Comparison of ENCODE assay signal across 19 mouse cellular contexts in genomic region chr11:50042345-50042997, GRCm38 (mm10). TPM values are rescaled to one million over a fixed set of nuclear protein-coding genes. Genes with fewer than 3 reads are reported as not detected.
DNase-seq lines count a peak whose midpoint lies in the region; ATAC-seq and TF ChIP-seq lines count a peak whose summit lies in the region.
"Had no signal": no experiment of that assay in that cellular context is flagged by ENCODE, and none has a peak within 500 bp of the region (broad histone marks: within the 10 kb centered on the region; RNA-seq: fewer than 3 reads in every experiment).

No protein-coding gene starts in this region.

- peaks cover 58% of the 10 kb centered on the region for H3K4me1 ChIP-seq in megakaryocyte, embryonic 14.5 days
- peaks cover 39% of the 10 kb centered on the region for H3K4me1 ChIP-seq in bone marrow macrophage, adult 2 months (ENCODE audit: control insufficient read depth, insufficient read depth, low read length)
- H3K4me1 ChIP-seq in liver, embryonic 16.5 days (ENCODE audit: control insufficient read depth, low read depth, low read length): peaks cover 16% of the 10 kb centered on the region
- H3K4me1 ChIP-seq: forebrain, embryonic 10.5 days; intestine, embryonic 15.5 days had no signal

- H3K36me3 ChIP-seq in megakaryocyte, embryonic 14.5 days (replicated peaks; ENCODE audit: low read length): no peaks in the 10 kb centered on the region
- H3K36me3 ChIP-seq in liver, embryonic 16.5 days (ENCODE audit: control insufficient read depth, insufficient read depth): no peaks in the 10 kb centered on the region
- H3K36me3 ChIP-seq: embryonic facial prominence, embryonic 15.5 days; intestine, embryonic 15.5 days; limb, embryonic 13.5 days; lung, embryonic 15.5 days had no signal

- no peaks in the 10 kb centered on the region for H3K27me3 ChIP-seq in megakaryocyte, embryonic 14.5 days (replicated peaks)
- H3K27me3 ChIP-seq in liver, embryonic 16.5 days (ENCODE audit: control insufficient read depth, insufficient read depth, low read depth, low read length): no peaks in the 10 kb centered on the region
- H3K27me3 ChIP-seq: embryonic facial prominence, embryonic 15.5 days; intestine, embryonic 15.5 days; limb, embryonic 13.5 days; lung, embryonic 15.5 days had no signal

- no peak for TF ChIP-seq CTCF in bone marrow macrophage, adult 2 months (IDR thresholded peaks at IDR 0.05; ENCODE audit: low read depth, low read length)

- H3K4me2 ChIP-seq in liver, embryonic 16.5 days (ENCODE audit: low read depth, low read length): no peak overlapping the region
- H3K4me2 ChIP-seq: embryonic facial prominence, embryonic 15.5 days; hindbrain, embryonic 14.5 days; intestine, embryonic 15.5 days; limb, embryonic 13.5 days; lung, embryonic 15.5 days had no signal

- no peaks in the 10 kb centered on the region for H3K9me3 ChIP-seq in megakaryocyte, embryonic 14.5 days
- H3K9me3 ChIP-seq in liver, embryonic 16.5 days (replicated peaks; ENCODE audit: control insufficient read depth, low read length): no peaks in the 10 kb centered on the region
- H3K9me3 ChIP-seq: embryonic facial prominence, embryonic 15.5 days; intestine, embryonic 15.5 days; limb, embryonic 13.5 days; lung, embryonic 15.5 days had no signal

- peak overlapping the region; percentile 60 for H3K27ac ChIP-seq in bone marrow macrophage, adult 2 months (ENCODE audit: insufficient read depth, low read depth, low read length)
- no peak overlapping the region for H3K27ac ChIP-seq in liver, embryonic 16.5 days (ENCODE audit: low read length)
- H3K27ac ChIP-seq: embryonic facial prominence, embryonic 15.5 days; forebrain, embryonic 10.5 days; hindbrain, embryonic 14.5 days; intestine, embryonic 15.5 days; limb, embryonic 13.5 days; lung, embryonic 15.5 days had no signal

- no peak for ATAC-seq in megakaryocyte, adult 5-6 weeks (ENCODE audit: poor library complexity, severe bottlenecking)
- 0 out of 2 replicates have a peak, but pooled peaks have one; percentile 30 for ATAC-seq in liver, embryonic 16.5 days (ENCODE audit: low read depth)
- ATAC-seq: intestine, embryonic 15.5 days had no signal

- H3K9ac ChIP-seq in liver, embryonic 16.5 days (ENCODE audit: low read depth, low read length): no peak overlapping the region
- H3K9ac ChIP-seq: embryonic facial prominence, embryonic 15.5 days; hindbrain, embryonic 14.5 days; intestine, embryonic 15.5 days; limb, embryonic 13.5 days; lung, embryonic 15.5 days had no signal

- WGBS in liver, embryonic 16.5 days (ENCODE audit: insufficient replicate concordance): 24% methylated on average over 4 of the region's 4 CpGs

- no peak for DNase-seq in urinary bladder, postnatal 25 days (ENCODE audit: low spot score)
- DNase-seq in thymus, postnatal 10 days (ENCODE audit: low spot score in 2 of 2): no peak
- no peak for DNase-seq in urinary bladder, adult 2 months (ENCODE audit: low spot score)
- DNase-seq: adrenal gland, postnatal 14 days; cerebellum, adult 9-10 months; gastrocnemius, postnatal 25 days; heart, postnatal 10 days; kidney, postnatal 4 days; right cerebral cortex, adult 18-20 months had no signal

- H3K4me3 ChIP-seq in megakaryocyte, embryonic 14.5 days (replicated peaks): peak overlapping the region; percentile 62
- H3K4me3 ChIP-seq in bone marrow macrophage, adult 2 months (ENCODE audit: insufficient read depth, low read length): no peak overlapping the region
- H3K4me3 ChIP-seq in liver, embryonic 16.5 days (ENCODE audit: low read depth, low read length): no peak overlapping the region
- H3K4me3 ChIP-seq: embryonic facial prominence, embryonic 15.5 days; forebrain, embryonic 10.5 days; intestine, embryonic 15.5 days; limb, embryonic 13.5 days; lung, embryonic 15.5 days had no signal

- TF ChIP-seq POLR2A in bone marrow macrophage, adult 2 months (IDR thresholded peaks at IDR 0.05; ENCODE audit: borderline replicate concordance, low read depth, low read length): no peak

RNA-seq across cellular contexts. Expression of gene Rnf130, which starts 17.3 kb away (rescaled TPM):
- 23.9 and 25.1 TPM in 2 replicates for polyA plus RNA-seq in megakaryocyte, embryonic 14.5 days (2012; ENCODE audit: insufficient read depth, low replicate concordance)
- total RNA-seq in megakaryocyte, adult 5-6 weeks (2015): 424 and 462 TPM in 2 replicates
- 408 and 436 TPM in 2 replicates for total RNA-seq in megakaryocyte, adult 5-6 weeks (2017)
- 504 and 635 TPM in 2 replicates for polyA plus RNA-seq in bone marrow macrophage, adult 2 months (2012; ENCODE audit: insufficient read depth, insufficient read length, missing spikeins)
- 21.3 and 21.9 TPM in 2 replicates for polyA plus RNA-seq in liver, embryonic 16.5 days (2015; fragmentation: Nextera tagmentation; extraction: Ambion mirVana)
- polyA plus RNA-seq in urinary bladder, adult 2 months (2012; rRNA removed): 64.3 and 69.6 TPM in 2 replicates
